Mouse (Mus musculus) brain, embryonic 14.5 days (tissue): ENCODE measurements at regions not wholly inside any gene's neighbourhood (a gene's known extent, or its start where the extent isn't known, plus 50 kb on each side); places are given as distances from the start of the nearest gene placed in this dataset.

Experiments used
- DNase-seq: peaks from one replicate; pipeline ENCODE4 v3.0.0-alpha.2; 2011; ENCODE audit warnings: low read depth
- CTCF ChIP-seq: fragments of 200-500 bp; IDR thresholded peaks from 2 replicates; pipeline ENCODE4 v1.5.1; 2012; ENCODE audit warnings: inconsistent platforms, mild to moderate bottlenecking, moderate library complexity, borderline replicate concordance; ENCODE audit not compliant: insufficient read depth, insufficient read length; ENCODE audit errors: extremely low read depth
- POLR2A ChIP-seq: fragments of 200-500 bp; IDR thresholded peaks from 2 replicates; pipeline ENCODE4 v1.6.1; 2012; ENCODE audit warnings: mild to moderate bottlenecking, inconsistent platforms, borderline replicate concordance; ENCODE audit not compliant: poor library complexity, insufficient read depth, insufficient read length, severe bottlenecking; ENCODE audit errors: extremely low read depth

DNA sequence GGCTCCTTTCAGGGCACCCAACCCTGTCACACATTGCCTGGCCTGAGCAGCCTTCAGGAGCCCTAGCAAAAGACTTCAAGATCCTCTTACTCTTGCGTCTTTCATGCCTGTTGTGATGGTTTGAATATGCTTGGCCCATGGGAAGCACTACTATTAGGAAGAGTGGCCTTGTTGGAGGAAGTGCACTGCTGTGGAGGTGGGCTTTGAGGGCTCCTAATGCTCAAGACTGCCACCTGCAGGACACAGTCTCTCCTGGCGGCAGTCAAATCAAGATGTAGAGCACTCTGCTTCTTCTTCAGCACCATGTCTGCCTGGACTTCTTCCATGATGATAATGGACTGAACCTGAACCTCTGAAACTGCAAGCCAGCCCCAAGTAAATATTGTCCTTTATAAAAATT is 73.0 kb downstream of the Tsen15 start:
- TF ChIP-seq CTCF, result peak; percentile 28; the same call in 1 of the 2 replicates
- TF ChIP-seq POLR2A, result no peak
- DNase-seq, result peak; percentile 18

GRCm38 (mm10) chr1:152305461-152305860 is 81.0 kb downstream of the Tsen15 start:
- TF ChIP-seq CTCF (no peak), POLR2A (no peak)

DNA sequence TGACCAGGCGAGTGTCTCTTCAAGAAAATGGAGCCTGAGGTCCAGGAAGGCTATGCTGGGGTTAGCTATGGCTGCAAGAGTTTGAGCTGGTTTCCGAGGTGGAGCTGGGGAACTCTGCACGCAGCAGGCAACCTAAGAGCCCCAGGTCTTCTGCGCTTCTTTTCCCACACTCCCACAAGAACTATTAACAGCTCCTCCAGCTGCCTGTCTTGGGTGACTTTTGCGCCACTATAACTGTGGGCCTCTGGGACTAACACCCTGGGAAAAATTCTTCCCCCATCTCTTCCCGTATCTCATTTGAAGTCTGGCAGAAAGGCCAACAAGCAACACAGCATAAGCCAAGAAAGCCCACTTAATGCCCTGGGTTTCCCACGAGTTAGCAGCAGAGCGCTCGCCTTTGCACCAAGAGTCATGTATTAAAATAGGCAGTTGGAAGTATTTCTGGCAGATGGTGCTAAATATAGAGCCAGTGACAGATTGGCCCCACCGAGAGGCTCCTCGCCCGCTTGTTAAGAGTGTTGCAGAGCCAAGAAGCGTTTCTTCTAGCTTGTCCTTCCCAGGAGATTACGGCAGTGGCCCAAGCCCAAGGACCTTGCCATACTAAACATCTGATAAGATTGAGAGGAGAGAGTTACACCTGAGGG is 81.9 kb downstream of the Tsen15 start:
- TF ChIP-seq POLR2A (no peak), CTCF (no peak)
- peak; percentile 60 for DNase-seq

More at GRCm38 (mm10) chr1:152305461-152305860, 81.0 kb downstream of the Tsen15 start:
- no peak for DNase-seq

- peak; percentile 59 for DNase-seq
These were observed 85.1 kb downstream of the Tsen15 start for GRCm38 (mm10) chr1:152301355-152301754.

GRCm38 (mm10) chr1:152292196-152292736 is 94.2 kb downstream of the Tsen15 start:
- TF ChIP-seq POLR2A (no peak), CTCF (no peak)
- DNase-seq, result no peak

More at GRCm38 (mm10) chr1:152301355-152301754, 85.1 kb downstream of the Tsen15 start:
- no peak for TF ChIP-seq POLR2A
- TF ChIP-seq CTCF, result no peak

DNA sequence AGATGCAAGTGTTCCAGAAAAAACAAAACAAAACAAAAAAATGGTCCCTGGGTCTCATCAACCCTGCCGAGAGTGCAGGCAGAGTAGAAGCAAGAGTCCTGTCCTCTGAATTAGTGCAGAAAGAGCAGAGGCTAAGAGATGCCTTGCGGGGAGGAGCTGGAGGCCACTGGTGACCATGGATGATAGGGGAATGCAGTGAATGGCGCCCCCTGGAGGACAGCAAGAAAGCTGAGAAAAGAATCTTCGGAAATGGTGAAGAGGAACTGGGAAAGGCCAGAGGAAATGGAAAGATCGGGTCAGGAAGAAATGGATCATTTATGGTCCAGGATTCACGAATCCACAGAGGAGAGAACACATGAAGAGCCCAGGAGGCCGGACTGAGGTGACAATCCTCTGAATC is 95.7 kb downstream of the Tsen15 start:
- DNase-seq, result peak; percentile 78
- TF ChIP-seq CTCF (peak; percentile 81), POLR2A (no peak)

GRCm38 (mm10) chr1:152287566-152288490 is 98.7 kb downstream of the Tsen15 start:
- peak; percentile 43 for DNase-seq
- TF ChIP-seq CTCF, result no peak

- peak; percentile 61 for DNase-seq
These were observed 99.8 kb downstream of the Tsen15 start for GRCm38 (mm10) chr1:152286677-152287076.

GRCm38 (mm10) chr1:152282106-152282505 is 104.4 kb downstream of the Tsen15 start:
- no peak for TF ChIP-seq POLR2A
- no peak for TF ChIP-seq CTCF
- no peak for DNase-seq

More at GRCm38 (mm10) chr1:152286677-152287076, 99.8 kb downstream of the Tsen15 start:
- TF ChIP-seq POLR2A (no peak), CTCF (no peak)

GRCm38 (mm10) chr1:152281201-152281600 is 105.3 kb downstream of the Tsen15 start:
- TF ChIP-seq POLR2A (no peak), CTCF (no peak)
- DNase-seq, result peak; percentile 69

DNA sequence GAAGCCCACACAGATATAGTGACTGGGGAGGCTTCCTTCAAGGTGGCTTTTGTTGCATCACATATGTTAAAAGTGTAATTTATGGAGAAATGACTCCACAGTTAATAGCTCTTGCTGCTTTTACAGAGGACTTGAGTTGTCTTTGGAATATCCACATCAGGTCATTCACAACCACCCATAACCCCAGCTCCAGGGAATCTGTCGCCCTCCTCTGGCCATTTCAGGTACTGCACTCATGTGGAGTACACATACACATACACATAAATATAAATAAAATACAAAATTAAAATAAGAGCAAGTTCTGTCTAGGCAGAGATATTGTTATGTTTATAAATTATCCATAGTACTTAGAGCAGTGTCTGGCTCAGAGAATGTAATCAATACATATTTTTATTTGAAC is 106.5 kb downstream of the Tsen15 start:
- no peak for DNase-seq
- peak; percentile 52; the same call in 1 of the 2 replicates for TF ChIP-seq CTCF
- no peak for TF ChIP-seq POLR2A

DNA sequence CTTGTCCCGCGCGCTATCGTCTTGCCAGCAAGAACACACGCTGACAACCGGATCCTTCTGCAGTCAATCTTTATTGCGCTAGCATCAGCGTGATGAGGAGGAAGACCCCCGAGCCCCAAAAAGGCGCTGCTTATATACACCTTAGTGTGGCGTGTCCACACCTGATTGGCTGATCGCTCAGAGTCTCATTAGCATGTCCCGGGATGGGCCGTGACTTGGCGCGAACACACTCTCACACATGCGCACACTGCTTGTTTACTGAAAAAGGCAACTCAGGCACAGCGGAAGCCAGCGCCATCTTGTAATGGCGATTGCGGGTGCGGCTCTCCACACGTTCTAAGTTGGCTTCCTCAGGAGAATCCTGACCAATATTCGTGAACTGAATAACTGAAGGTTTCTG is 111.5 kb downstream of the Tsen15 start:
- TF ChIP-seq POLR2A (no peak), CTCF (no peak)
- no peak for DNase-seq

- TF ChIP-seq CTCF, result no peak
- no peak for TF ChIP-seq POLR2A
- DNase-seq, result no peak
These were observed 113.1 kb downstream of the Tsen15 start for GRCm38 (mm10) chr1:152273430-152273829.
